Mouse (Mus musculus) brain, embryonic 14.5 days (tissue): ENCODE data around the gene Trpc5. TPM values are rescaled to one million over a fixed set of nuclear protein-coding genes. Genes with fewer than 3 reads are reported as not detected.

ENCODE experiments used
- DNase-seq: peaks from one replicate; pipeline ENCODE4 v3.0.0-alpha.2; 2011; ENCODE audit warnings: low read depth
- CTCF ChIP-seq: fragments of 200-500 bp; IDR thresholded peaks from 2 replicates; pipeline ENCODE4 v1.5.1; 2012; ENCODE audit warnings: inconsistent platforms, mild to moderate bottlenecking, moderate library complexity, borderline replicate concordance; ENCODE audit not compliant: insufficient read depth, insufficient read length; ENCODE audit errors: extremely low read depth
- POLR2A ChIP-seq: fragments of 200-500 bp; IDR thresholded peaks from 2 replicates; pipeline ENCODE4 v1.6.1; 2012; ENCODE audit warnings: mild to moderate bottlenecking, inconsistent platforms, borderline replicate concordance; ENCODE audit not compliant: poor library complexity, insufficient read depth, insufficient read length, severe bottlenecking; ENCODE audit errors: extremely low read depth
- polyA plus RNA-seq: library from polyadenylated mRNA; depleted of rRNA; stranded (reverse); fragments of >200 nt; gene quantifications from 2 replicates; pipeline ENCODE4 v1.2.3, GENCODE M21; 2012

Gene Trpc5
- polyA plus RNA-seq, 1 experiment, result 2.7 TPM

- TF ChIP-seq POLR2A, result no peak
- TF ChIP-seq CTCF, result no peak
- DNase-seq, result no peak
These were observed 164.7 kb downstream of the Trpc5 start for GRCm38 (mm10) chrX:144523239-144523638.

GRCm38 (mm10) chrX:144491394-144491793 lies 196.6 kb downstream of the Trpc5 start:
- no peak for DNase-seq
- TF ChIP-seq POLR2A (no peak), CTCF (no peak)

- TF ChIP-seq CTCF, result no peak
- TF ChIP-seq POLR2A, result no peak
- peak; percentile 46 for DNase-seq
These were observed 223.6 kb downstream of the Trpc5 start for GRCm38 (mm10) chrX:144464416-144464815.

GRCm38 (mm10) chrX:144456281-144456680 lies 231.7 kb downstream of the Trpc5 start, which contains the start of gene Trpc5os:
Gene Trpc5os, plus strand, starts transcription at chrX:144456581.
- TF ChIP-seq POLR2A, result no peak
- DNase-seq, result no peak

GRCm38 (mm10) chrX:144423848-144424247 lies 264.1 kb downstream of the Trpc5 start:
- no peak for DNase-seq
- TF ChIP-seq CTCF (no peak), POLR2A (no peak)

- no peak for DNase-seq
- TF ChIP-seq CTCF (no peak), POLR2A (no peak)
These were observed 266.9 kb downstream of the Trpc5 start for GRCm38 (mm10) chrX:144421091-144421490.

GRCm38 (mm10) chrX:144420259-144420658 lies 267.7 kb downstream of the Trpc5 start:
- TF ChIP-seq POLR2A, result no peak
- TF ChIP-seq CTCF, result no peak
- DNase-seq, result no peak

GRCm38 (mm10) chrX:144408036-144408435 lies 279.9 kb downstream of the Trpc5 start:
- TF ChIP-seq CTCF (no peak), POLR2A (no peak)
- no peak for DNase-seq

- peak; percentile 76 for TF ChIP-seq CTCF
- no peak for TF ChIP-seq POLR2A
These were observed 284.5 kb downstream of the Trpc5 start for GRCm38 (mm10) chrX:144403526-144403925.

GRCm38 (mm10) chrX:144374196-144374595 lies 313.8 kb downstream of the Trpc5 start:
- DNase-seq, result no peak
- no peak for TF ChIP-seq CTCF
- TF ChIP-seq POLR2A, result no peak

More at GRCm38 (mm10) chrX:144403526-144403925, 284.5 kb downstream of the Trpc5 start:
- DNase-seq, result peak; percentile 75

- no peak for TF ChIP-seq CTCF
- TF ChIP-seq POLR2A, result no peak
- DNase-seq, result no peak
These were observed 349.6 kb downstream of the Trpc5 start for GRCm38 (mm10) chrX:144338355-144338754.

- TF ChIP-seq POLR2A, result no peak
- TF ChIP-seq CTCF, result no peak
- no peak for DNase-seq
These were observed 350.0 kb downstream of the Trpc5 start for GRCm38 (mm10) chrX:144337938-144338337.
